Mouse (Mus musculus) limb, embryonic 11.5 days (tissue): Measurements from ENCODE around the gene Bgn. TPM values are rescaled to one million over a fixed set of nuclear protein-coding genes. Genes with fewer than 3 reads are reported as not detected.
"Not testable (repeated sequence)": the region's sequence is repeated elsewhere in the genome, so short reads cannot be mapped to it uniquely, and the experiment has no call there.

ENCODE experiments used
- ATAC-seq: fragments of 200-750 bp; cut with Nextera tagmentation; 2 replicates; pipeline ENCODE4 v1.8.0; 2017; ENCODE audit warnings: low read depth; ENCODE audit not compliant: insufficient number of reproducible peaks, low FRiP score, low TSS enrichment
- DNase-seq: peaks from one replicate; pipeline ENCODE4 v3.0.0-alpha.2; 2015; ENCODE audit warnings: low spot score
- H3K27ac ChIP-seq: fragments of 300-500 bp; sonication (generic); replicated peaks from 2 replicates; pipeline ENCODE4 v1.5.1; 2014; ENCODE audit warnings: low read depth, mild to moderate bottlenecking, low read length
- H3K27me3 ChIP-seq: fragments of 300-500 bp; sonication (generic); 2 replicates; pipeline ENCODE4 v1.6.1; 2014; ENCODE audit warnings: mild to moderate bottlenecking, low read length, mixed read lengths; ENCODE audit not compliant: control insufficient read depth, insufficient read depth
- H3K36me3 ChIP-seq: fragments of 300-500 bp; sonication (generic); 2 replicates; pipeline ENCODE4 v1.6.1; 2014; ENCODE audit warnings: mild to moderate bottlenecking, low read length, moderate library complexity, mixed read lengths; ENCODE audit not compliant: control insufficient read depth, insufficient read depth
- H3K4me1 ChIP-seq: fragments of 300-500 bp; sonication (generic); 2 replicates; pipeline ENCODE4 v1.6.1; 2014; ENCODE audit warnings: low read length, mixed read lengths; ENCODE audit not compliant: control insufficient read depth, insufficient read depth
- H3K4me2 ChIP-seq: fragments of 300-500 bp; sonication (generic); 2 replicates; pipeline ENCODE4 v1.6.1; 2014; ENCODE audit warnings: low read depth, mild to moderate bottlenecking, moderate library complexity; ENCODE audit not compliant: severe bottlenecking
- H3K4me3 ChIP-seq: fragments of 300-500 bp; sonication (generic); 2 replicates; pipeline ENCODE4 v1.5.1; 2014; ENCODE audit warnings: low read depth, low read length
- H3K9ac ChIP-seq: fragments of 300-500 bp; sonication (generic); 2 replicates; pipeline ENCODE4 v1.6.1; 2014; ENCODE audit warnings: mild to moderate bottlenecking, low read length
- H3K9me3 ChIP-seq: fragments of 300-500 bp; sonication (generic); 2 replicates; pipeline ENCODE4 v1.6.1; 2016; ENCODE audit warnings: low read length; ENCODE audit not compliant: control insufficient read depth
- WGBS: fragments of 180-500 bp; shearing (Covaris S2); extraction: QIAGEN DNeasy Blood & Tissue Kit; methylation state at CpG from one replicate; pipeline ENCODE4 v1.1.7; 2014; 5-methylcytosine and 5-hydroxymethylcytosine counted together
- polyA plus RNA-seq: library from polyadenylated mRNA; unstranded; fragments of >200 nt; fragmentation: Nextera tagmentation; extraction: Ambion mirVana; gene quantifications from 2 replicates; pipeline ENCODE4 v1.2.1, GENCODE M21; 2014

Bgn gene
- polyA plus RNA-seq, 1 experiment from 2014 or later, result 22.0 TPM

GRCm38 (mm10) chrX:73480334-73480733 lies 3.1 kb upstream of the Bgn start:
- 48% methylated on average over 2 of the region's 2 CpGs for WGBS
- Histone ChIP-seq H3K4me1 (peaks cover 6% of the 10 kb centered on the region; the same call in 1 of the 2 replicates), H3K27me3 (peaks cover 7% of the 10 kb centered on the region), H3K4me2 (no peak overlapping the region), H3K27ac (0 out of 2 replicates have a peak overlapping the region, but pooled peaks have one; percentile 14), H3K4me3 (no peak overlapping the region), H3K9me3 (no peaks in the 10 kb centered on the region), H3K9ac (no peak overlapping the region), H3K36me3 (no peaks in the 10 kb centered on the region)
- ATAC-seq (no peak), DNase-seq (no peak)

DNA sequence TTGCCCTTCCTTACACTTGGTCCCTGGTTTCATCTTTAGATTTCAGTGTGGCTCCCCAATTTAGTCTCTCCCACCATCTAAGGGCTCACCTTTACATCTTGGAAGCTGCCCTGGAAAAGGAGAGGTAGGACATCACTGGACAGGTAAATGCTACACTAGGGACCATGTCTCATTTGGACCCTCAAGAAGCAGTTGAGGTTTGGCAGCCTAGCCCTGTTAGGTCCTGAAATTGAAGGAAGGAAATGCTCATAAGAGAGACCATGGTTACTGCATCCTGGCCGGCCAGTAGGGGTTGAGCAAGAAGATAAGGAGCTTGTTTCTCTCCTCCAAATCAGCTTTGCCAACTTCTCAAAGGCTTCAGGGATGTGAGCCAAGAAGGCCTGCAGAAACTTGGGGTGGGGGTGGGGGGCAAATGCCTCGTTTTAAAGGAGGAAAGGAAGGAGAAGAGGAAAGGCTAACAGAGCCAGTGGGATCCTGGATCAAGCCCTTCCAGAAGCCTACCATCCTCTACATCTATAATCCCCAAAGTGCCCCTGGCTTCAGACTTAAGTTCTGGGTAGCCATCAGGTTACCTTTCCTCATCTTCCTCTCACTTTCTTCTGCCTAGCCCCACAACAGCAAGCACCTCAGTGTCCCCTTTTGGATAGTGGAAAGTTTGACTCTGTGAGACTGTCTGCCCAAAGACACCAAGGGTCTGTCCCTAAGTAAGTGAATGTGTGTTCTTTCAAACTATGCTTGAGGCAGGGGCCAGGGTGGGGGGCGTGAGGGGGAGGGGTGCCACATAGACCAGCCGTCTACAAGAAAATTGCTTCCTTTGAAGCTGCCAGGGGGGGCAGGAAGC lies 539 bp upstream of the Bgn start:
- DNase-seq (no peak), ATAC-seq (no peak)
- peaks cover 3% of the 10 kb centered on the region; the same call in 1 of the 2 replicates for H3K27me3 ChIP-seq

DNA sequence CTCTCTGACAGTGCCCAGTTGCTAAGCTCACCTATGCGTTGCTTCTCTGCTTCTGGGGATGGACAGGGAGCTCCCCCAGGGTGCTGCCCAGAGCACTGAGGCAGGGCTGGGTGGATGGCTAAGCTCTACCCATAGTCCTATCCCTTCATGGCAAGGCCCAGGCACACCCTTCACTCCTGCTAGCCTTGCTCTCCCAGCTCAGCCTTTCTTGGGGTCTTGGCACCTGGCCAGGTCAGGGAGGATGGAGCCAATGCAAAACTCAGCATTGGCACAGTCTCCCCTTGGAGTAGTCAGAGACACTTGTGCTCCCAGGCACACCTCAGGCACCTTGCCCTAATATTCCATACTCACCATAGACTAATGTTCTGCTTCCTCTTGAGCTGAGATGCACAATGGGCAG lies 674 bp downstream of the Bgn start:
- Histone ChIP-seq H3K27me3 (peaks cover 1% of the 10 kb centered on the region; the same call in 1 of the 2 replicates), H3K4me1 (peaks cover 6% of the 10 kb centered on the region; the same call in 1 of the 2 replicates), H3K9me3 (no peaks in the 10 kb centered on the region), H3K36me3 (no peaks in the 10 kb centered on the region), H3K27ac (no peak overlapping the region), H3K4me2 (peak overlapping the region; percentile 47), H3K9ac (no peak overlapping the region; the same call in 1 of the 2 replicates), H3K4me3 (no peak overlapping the region)
- WGBS, result 58% methylated on average over 1 of the region's 1 CpGs
- DNase-seq (no peak), ATAC-seq (no peak)

More for the DNA sequence above, 539 bp upstream of the Bgn start:
- H3K9me3 ChIP-seq, result no peaks in the 10 kb centered on the region
- H3K4me2 ChIP-seq, result peak overlapping the region; percentile 47
- H3K36me3 ChIP-seq, result no peaks in the 10 kb centered on the region
- peaks cover 6% of the 10 kb centered on the region; the same call in 1 of the 2 replicates for H3K4me1 ChIP-seq
- H3K4me3 ChIP-seq, result peak overlapping the region; percentile 15; the same call in 1 of the 2 replicates
- WGBS, result 44% methylated on average over 3 of the region's 4 CpGs
- H3K27ac ChIP-seq, result no peak overlapping the region
- H3K9ac ChIP-seq, result no peak overlapping the region

DNA sequence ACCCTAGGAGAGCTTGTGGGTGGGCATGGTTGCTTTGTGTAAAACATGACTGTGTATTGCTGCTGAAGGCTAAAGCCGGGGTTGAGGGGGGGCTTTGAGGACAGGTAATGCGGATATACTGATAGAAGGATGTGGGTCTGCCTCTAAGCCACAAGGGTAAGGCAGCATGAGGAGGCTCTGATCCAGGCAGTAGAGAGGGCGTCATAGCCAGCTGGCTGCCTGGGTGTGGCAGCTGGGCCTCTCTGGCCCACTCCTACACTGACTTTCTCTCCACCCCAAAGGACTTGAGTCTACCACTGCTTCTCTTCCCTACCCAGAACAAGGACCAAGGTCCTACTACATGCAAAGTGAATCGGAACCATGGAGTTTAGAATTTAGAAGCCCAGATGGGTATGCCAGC lies 1.5 kb downstream of the Bgn start:
- ATAC-seq, result no peak
- Histone ChIP-seq H3K4me1 (peaks cover 6% of the 10 kb centered on the region; the same call in 1 of the 2 replicates), H3K9ac (no peak overlapping the region), H3K4me3 (no peak overlapping the region), H3K27me3 (no peaks in the 10 kb centered on the region), H3K9me3 (no peaks in the 10 kb centered on the region), H3K4me2 (no peak overlapping the region), H3K36me3 (no peaks in the 10 kb centered on the region), H3K27ac (no peak overlapping the region)
- 92% methylated on average over 4 of the region's 4 CpGs for WGBS
- DNase-seq, result no peak

- no peak for DNase-seq
- Histone ChIP-seq H3K36me3 (no peaks in the 10 kb centered on the region), H3K27ac (no peak overlapping the region), H3K9me3 (no peaks in the 10 kb centered on the region), H3K4me3 (no peak overlapping the region), H3K9ac (no peak overlapping the region), H3K27me3 (no peaks in the 10 kb centered on the region), H3K4me2 (no peak overlapping the region), H3K4me1 (0 out of 2 replicates have a peak, but pooled peaks cover 3% of the 10 kb centered on the region)
- WGBS, result 84% methylated on average over 5 of the region's 5 CpGs
- no peak for ATAC-seq
Measured at GRCm38 (mm10) chrX:73486920-73487319, 3.5 kb downstream of the Bgn start.

- Histone ChIP-seq H3K27me3 (no peaks in the 10 kb centered on the region), H3K4me2 (no peak overlapping the region), H3K9me3 (no peaks in the 10 kb centered on the region), H3K36me3 (no peaks in the 10 kb centered on the region), H3K27ac (no peak overlapping the region), H3K9ac (no peak overlapping the region), H3K4me1 (no peaks in the 10 kb centered on the region), H3K4me3 (no peak overlapping the region)
- WGBS, result 64% methylated on average over 4 of the region's 4 CpGs
- DNase-seq, result no peak
- no peak for ATAC-seq
Measured at GRCm38 (mm10) chrX:73490186-73490585, 6.8 kb downstream of the Bgn start.

- no peaks in the 10 kb centered on the region for H3K4me1 ChIP-seq
- no peaks in the 10 kb centered on the region for H3K36me3 ChIP-seq
- no peaks in the 10 kb centered on the region for H3K27me3 ChIP-seq
- H3K4me3 ChIP-seq, result no peak overlapping the region
- H3K9ac ChIP-seq, result no peak overlapping the region
- WGBS, result 87% methylated on average over 3 of the region's 3 CpGs
- no peak for ATAC-seq
- H3K9me3 ChIP-seq, result no peaks in the 10 kb centered on the region
- no peak overlapping the region for H3K27ac ChIP-seq
- DNase-seq, result no peak
- no peak overlapping the region for H3K4me2 ChIP-seq
Measured at GRCm38 (mm10) chrX:73490804-73491203, 7.4 kb downstream of the Bgn start.

DNA sequence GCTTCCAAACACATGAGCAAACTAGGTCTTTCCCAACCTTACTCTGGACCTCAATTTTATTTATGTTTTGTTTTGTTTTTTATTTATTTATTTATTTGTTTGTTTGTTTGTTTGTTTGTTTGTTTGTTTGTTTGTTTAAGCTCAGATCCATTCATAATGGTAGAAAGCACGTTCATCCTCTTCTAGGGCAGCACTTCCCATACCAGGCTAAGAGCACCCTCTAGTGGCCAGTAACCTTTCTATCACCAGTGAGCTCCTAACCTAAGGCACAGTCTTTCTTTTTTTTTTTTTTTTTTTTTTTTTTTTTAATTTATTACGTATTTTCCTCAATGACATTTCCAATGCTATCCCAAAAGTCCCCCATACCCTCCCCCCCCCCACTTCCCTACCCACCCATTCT lies 10.2 kb downstream of the Bgn start:
- H3K9me3 ChIP-seq, H3K36me3 ChIP-seq, H3K27me3 ChIP-seq, H3K4me2 ChIP-seq, H3K4me3 ChIP-seq, H3K27ac ChIP-seq, H3K9ac ChIP-seq, ATAC-seq, H3K4me1 ChIP-seq: not testable (repeated sequence)
- peak; percentile 58 for DNase-seq
- WGBS, result 11% methylated on average over 1 of the region's 2 CpGs
